Mouse (Mus musculus) forelimb bud, embryonic 11.5 days (tissue): ENCODE data around the gene Fam76a.

Experiments used
- DNase-seq: peaks from one replicate; pipeline ENCODE4 v3.0.0-alpha.2; 2012; ENCODE audit warnings: low read depth, low spot score

Fam76a gene

DNA sequence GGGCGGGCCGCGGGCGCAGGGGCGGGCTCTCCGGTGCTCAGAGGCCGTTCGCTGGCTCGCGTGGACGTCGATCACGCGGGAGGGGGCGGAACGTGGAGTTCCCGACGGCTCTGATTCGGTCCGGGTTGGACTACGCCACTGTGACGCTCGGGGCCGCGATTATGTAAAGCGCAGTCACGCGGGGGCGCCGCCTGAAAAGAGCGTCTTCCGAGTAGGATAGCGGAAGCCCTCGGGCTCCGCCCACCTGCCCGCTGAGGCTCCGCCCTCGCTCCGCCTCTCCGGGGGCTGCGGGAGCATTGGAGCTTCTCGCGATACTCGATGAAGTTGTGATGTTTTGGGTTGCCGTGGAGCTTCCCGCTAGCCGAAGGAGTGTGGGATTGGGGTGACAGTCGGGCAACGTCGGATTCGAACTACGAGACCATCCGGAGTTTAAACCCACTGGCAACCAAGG lies at the start of gene Fam76a:
Gene Fam76a (minus strand): TSS at position 1 of the 451 bp plus-strand sequence.
- DNase-seq, result peak; percentile 99

DNA sequence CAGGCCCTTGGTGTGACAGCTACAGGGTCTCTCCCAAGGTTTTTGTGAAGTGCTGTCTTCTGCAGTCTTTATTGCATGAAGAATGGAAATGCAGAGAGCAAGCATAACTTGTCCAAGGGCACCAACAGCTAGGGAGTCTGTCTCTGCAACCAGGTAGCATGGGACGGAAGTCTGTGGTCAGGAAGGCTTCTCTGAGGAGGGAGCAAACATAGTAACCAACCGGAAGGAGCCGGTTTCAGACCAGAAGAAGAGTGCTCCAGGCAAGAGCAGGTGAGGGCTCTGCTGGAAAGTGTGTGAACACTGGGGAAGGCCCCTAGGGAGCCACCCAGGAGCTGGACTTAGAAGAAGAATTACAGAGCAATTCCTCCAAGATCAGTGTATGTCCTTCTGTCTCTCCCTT lies 49.7 kb upstream of the Fam76a start:
- no peak for DNase-seq

- DNase-seq, result no peak
Observed at GRCm38 (mm10) chr4:132971601-132972000, 49.2 kb upstream of the Fam76a start.

DNA sequence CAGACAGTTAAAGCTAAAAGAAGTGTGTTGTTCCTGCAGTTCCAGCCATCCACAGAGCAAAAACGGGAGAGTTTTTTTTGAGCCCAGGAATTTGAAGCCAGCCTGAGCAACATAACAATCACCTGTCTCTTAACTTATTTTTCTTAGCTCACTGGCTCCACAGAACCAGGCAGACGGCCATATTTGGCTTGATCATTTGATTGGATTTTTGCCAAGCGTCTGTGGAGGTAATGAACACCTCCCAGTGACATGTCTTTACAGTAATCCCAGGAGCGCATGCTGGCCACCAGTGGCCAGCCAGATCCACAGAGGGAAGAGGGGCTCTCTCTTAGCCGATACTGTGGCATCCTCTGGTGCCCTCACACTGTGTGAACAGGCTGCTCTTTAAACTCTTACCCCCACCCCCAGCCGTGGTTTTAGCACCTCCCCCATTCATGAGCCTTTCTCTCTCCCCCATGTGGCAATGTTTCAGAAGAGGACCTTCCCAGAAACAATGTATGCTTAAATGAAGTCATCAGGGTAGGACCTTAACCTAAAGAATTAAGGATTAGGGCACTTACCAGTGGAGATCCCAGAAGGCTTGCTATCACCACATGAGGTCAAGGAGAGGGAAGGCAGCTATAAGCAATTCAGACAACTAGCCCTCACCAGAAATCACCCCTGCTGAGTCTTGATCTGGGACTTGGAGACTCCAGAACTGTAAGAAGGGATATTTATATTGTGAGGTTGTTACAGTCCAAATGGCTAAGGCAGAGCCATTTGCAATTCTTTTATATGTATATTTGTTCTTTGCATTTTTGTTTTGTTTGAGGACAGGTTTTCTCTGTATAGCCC lies 46.0 kb upstream of the Fam76a start:
- no peak for DNase-seq

DNA sequence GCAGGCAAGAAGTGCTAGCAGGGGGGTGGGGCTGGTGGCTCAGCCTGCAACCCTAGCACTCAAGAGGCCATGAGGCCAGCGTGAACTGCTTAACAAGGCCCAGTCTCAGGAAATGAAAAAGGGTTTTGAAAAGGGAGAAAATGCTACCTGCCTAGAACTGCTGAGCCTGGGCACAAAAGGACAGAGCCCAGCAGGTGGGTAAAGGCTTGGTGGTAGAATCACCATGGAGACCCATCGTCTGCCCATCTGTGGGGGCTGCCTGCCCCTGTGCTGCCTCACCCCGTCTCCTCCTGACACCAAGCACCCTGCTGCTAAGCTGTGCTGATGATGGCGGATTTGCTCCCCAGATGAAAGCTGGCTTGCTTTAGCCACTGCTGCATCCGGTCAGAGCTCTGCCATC lies 42.1 kb upstream of the Fam76a start:
- DNase-seq, result no peak

DNA sequence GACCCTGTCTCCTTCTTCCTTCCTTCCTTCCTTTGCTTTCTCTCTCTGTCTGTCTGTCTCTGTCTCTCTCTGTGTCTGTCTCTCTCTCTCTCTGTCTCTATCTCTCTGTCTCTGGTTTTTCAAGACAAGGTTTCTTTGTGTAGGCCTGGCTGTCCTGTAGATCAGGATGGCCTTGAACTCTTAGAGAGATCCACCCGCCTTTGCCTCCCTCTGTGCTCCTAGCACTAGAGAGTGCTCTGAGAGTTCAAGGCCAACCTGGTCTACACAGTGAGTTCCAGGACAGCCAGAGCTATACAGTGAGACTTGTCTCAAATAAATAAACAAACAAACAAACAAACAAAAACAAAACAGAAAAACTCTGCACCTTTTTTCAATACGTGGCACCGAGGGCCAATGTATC lies 41.7 kb upstream of the Fam76a start:
- DNase-seq, result no peak

- DNase-seq, result no peak
Observed at GRCm38 (mm10) chr4:132963436-132963835, 41.1 kb upstream of the Fam76a start.

DNA sequence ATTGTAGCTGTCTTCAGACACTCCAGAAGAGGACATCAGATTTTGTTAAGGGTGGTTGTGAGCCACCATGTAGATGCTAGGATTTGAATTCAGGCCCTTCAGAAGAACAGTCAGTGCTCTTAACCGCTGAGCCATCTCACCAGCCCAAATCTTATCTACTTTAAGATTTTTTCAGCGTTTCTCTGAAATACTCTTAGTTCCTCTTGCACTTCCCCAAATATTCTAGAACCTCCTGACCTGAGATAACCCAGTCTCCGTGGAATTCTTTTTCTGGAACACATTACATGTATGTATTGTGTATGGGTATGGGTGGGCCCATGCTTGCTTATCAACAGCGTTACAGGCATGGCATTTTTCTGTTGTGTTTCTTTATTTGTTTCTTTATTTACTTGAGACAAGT lies 40.3 kb upstream of the Fam76a start:
- no peak for DNase-seq

- DNase-seq, result no peak
Observed at GRCm38 (mm10) chr4:132961866-132962265, 39.5 kb upstream of the Fam76a start.

GRCm38 (mm10) chr4:132960864-132961639 lies 38.7 kb upstream of the Fam76a start:
- no peak for DNase-seq

- no peak for DNase-seq
Observed at GRCm38 (mm10) chr4:132960313-132960712, 38.0 kb upstream of the Fam76a start.

GRCm38 (mm10) chr4:132959679-132960045 lies 37.3 kb upstream of the Fam76a start:
- no peak for DNase-seq

DNA sequence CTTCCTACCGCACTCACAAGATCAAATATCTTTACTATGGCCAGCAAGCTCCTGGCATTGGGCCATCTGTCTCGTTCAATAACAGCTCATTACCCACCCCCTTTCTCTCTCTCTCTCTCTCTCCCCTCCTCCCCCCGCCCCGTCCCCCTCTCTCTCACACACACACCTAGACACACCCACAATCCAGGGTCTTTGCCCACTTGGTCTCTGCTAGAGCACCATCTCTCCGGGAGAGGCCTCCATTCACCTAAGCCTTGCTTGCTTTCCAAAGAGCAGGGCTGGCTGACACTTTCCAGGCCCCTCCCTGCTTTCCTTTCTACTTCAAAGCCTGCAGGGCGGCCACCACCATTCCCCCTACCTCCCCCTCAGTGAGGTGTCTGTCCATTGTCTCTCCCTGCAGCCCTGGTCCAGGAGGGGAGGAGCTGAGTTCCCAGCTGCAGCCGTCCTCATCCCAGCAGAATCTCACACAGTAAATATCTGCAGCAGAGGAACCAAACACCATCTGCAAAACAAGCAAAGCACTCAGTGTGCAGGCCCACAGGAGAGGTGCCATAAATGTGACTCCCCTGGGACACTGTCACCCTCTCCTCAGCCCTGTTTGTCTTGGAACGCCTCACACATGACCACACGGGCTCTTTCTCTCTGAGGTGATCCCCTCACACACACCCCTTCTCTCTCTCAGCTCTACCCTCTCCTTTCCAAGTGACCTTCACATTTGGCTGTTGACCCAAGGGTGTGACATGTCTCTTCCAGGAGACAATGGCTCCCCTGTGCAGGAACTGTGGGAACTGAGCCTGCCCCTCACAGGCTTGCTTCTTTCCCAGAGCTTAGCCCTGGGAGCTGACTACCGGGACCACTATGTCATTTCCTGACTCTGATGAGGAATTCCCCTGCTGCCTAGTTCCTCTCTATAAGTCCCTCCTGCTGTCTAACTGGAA lies 36.7 kb upstream of the Fam76a start:
- DNase-seq, result peak; percentile 71

- DNase-seq, result no peak
Observed at GRCm38 (mm10) chr4:132955395-132955791, 33.0 kb upstream of the Fam76a start.

DNA sequence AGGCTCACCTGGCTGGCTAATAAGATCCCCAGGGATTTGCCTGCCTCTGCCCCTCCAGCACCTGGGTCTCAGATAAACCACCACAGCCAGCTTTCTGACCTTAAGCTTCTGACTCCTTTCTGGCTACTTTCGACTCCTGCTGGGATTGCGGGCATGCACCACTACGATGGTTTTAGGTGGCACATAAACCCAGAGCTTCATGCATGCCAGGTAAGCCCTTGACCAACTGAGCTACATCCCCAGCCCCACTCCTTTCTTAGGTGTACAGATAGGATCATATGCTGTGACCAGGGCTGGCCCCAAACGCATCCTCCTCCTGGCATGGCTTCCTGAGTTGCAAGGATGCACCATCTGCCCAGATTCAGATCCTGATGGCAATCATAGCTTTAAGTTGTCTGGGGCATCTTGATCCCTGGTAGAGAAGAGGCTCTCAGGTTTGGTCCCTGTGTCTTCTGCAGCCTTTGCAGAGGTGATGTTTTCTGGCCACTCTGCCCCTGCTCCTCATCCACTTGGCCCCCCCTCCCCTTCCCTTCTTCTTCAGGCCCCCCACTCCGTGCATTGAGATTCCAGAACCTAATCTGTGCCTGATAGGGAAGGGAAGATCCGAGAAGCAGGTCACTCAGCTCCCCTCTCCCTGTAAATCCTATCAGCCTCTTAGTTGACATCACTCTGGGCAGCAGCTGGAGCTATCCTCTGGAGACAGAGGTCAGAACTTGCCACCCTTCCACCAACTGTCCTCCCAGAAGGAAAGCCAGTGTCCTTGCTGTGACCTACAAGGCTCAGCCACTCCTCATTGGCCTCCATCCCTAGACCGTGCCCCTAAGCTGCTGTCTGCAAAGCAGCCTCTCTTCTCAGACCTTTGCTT lies 32.4 kb upstream of the Fam76a start:
- no peak for DNase-seq

- DNase-seq, result no peak
Observed at GRCm38 (mm10) chr4:132950999-132951398, 28.6 kb upstream of the Fam76a start.

DNA sequence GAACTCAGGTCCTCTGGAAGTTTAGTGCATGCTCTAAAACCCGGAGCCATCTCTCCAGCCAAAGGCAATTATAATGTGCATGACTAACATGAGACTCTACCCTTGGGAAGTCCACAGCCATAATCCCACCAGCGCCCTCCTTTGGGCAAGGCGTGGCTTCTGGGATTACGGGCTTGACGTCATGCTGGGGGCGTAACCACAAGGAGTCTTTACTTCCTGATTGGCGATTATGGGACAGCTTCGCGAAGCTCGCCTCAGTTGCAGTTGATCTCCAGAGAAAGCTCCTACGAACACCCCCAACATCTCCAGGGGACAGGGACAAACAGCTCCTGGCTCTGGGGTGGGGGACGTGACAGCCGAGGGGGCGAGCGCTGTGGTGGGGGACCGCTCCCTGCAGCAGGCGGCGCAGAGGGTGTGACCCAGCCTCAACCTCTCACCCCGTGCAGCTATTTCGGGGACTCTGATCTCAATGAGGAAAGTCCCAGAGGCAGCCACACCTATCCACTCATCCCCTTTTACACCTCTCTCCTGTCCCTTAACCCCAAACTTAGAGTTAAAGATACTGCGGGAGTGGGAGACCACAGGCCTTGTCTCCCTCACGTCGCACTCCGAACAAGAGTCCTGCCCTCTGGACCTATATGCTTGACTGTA lies 27.6 kb upstream of the Fam76a start:
- DNase-seq, result no peak

DNA sequence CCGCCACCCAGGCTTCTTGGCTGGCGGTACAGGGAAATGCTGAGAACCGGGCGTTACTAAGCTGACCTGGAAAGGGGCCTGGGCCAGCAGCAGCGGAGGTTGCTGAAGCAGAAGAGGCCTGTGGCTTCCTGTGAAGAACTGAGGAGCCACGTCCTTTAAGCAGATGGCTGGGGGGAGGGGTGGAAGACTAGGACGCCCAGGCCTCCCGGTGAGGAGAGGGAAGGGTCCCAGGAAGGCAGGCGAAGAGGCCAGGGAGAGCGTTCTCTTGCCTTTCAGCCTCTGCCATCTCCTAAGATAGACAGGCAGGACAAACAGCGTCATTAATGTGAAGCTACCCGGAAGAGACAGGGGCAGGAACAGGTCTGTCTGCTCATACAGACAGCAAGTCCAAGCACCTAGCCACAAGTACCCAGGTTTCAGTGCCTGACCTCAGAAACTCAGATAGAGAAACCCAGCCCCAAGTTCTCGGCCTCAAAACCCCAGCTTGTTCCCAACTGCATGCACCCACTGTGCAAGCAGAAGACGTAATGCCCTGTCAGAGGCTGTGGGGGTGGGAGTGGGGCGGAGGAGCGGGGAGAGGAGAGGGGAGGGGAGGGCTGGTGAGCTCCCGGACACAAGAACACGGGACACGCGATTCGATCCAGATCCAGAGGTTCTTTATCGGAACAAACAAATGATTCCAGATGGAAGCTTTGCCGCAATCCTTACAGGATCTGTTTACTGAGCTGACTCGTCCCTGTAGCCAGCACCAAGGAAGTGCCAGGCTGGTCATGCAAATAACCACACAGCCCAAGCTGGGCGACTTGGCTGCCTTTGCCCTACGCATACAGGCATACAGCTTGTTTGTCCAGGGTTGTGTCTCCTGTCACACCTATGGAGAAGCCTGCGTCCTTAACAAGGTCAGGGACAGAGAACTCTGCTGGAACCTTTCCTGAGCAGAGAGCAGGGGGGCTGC lies 24.0 kb upstream of the Fam76a start:
- no peak for DNase-seq
